ENCODE assay signal across 8 mouse cellular contexts in genomic region chr9:32787615-32788014, GRCm38 (mm10).
DNase-seq lines count a peak whose midpoint lies in the region; ATAC-seq and TF ChIP-seq lines count a peak whose summit lies in the region.
"Had no signal": no experiment of that assay in that cellular context is flagged by ENCODE, and none has a peak within 500 bp of the region (broad histone marks: within the 10 kb centered on the region; RNA-seq: fewer than 3 reads in every experiment).

No protein-coding gene starts in this region.

- H3K9me3 ChIP-seq in heart, embryonic 10.5 days: no peaks in the 10 kb centered on the region
- no peaks in the 10 kb centered on the region for H3K9me3 ChIP-seq in limb, embryonic 11.5 days (ENCODE audit: control insufficient read depth, low read length)

- H3K9ac ChIP-seq in limb, embryonic 11.5 days (ENCODE audit: low read length): no peak overlapping the region

- no peak for ATAC-seq in limb, embryonic 11.5 days (ENCODE audit: insufficient number of reproducible peaks, low FRiP score, low TSS enrichment, low read depth)

- no peak overlapping the region for H3K4me2 ChIP-seq in limb, embryonic 11.5 days (ENCODE audit: low read depth, severe bottlenecking)

- WGBS in heart, embryonic 10.5 days: 0% methylated on average over 1 of the region's 1 CpGs
- WGBS in limb, embryonic 11.5 days: 5% methylated on average over 1 of the region's 1 CpGs

- H3K4me3 ChIP-seq in heart, embryonic 10.5 days: no peak overlapping the region
- H3K4me3 ChIP-seq in limb, embryonic 11.5 days (ENCODE audit: low read depth, low read length): no peak overlapping the region
- no peak overlapping the region for H3K4me3 ChIP-seq in layer of hippocampus, adult 2 months

- H3K36me3 ChIP-seq in heart, embryonic 10.5 days: no peaks in the 10 kb centered on the region
- H3K36me3 ChIP-seq in limb, embryonic 11.5 days (ENCODE audit: control insufficient read depth, insufficient read depth, low read length): no peaks in the 10 kb centered on the region

- no peak overlapping the region for H3K27ac ChIP-seq in heart, embryonic 10.5 days
- H3K27ac ChIP-seq in limb, embryonic 11.5 days (replicated peaks; ENCODE audit: low read depth, low read length): no peak overlapping the region
- H3K27ac ChIP-seq in layer of hippocampus, adult 2 months: no peak overlapping the region

- no peak for TF ChIP-seq CTCF in layer of hippocampus, adult 2 months (conservative IDR thresholded peaks at IDR 0.05)

- peak; percentile 51 for DNase-seq in testis, postnatal 10 days (ENCODE audit: low spot score)
- no peak for DNase-seq in testis, postnatal 14 days (ENCODE audit: low spot score)
- DNase-seq in heart, embryonic 10.5 days (ENCODE audit: low spot score): peak; percentile 76
- peak; percentile 46 for DNase-seq in limb, embryonic 11.5 days (ENCODE audit: low spot score)
- no peak for DNase-seq in layer of hippocampus, adult 2 months (ENCODE audit: low spot score in 2 of 2)
- DNase-seq in left cerebral cortex, adult 9 months (ENCODE audit: low spot score in 2 of 2): no peak
- no peak for DNase-seq in spleen, postnatal 10 days (ENCODE audit: low spot score in 2 of 2)
- DNase-seq: spleen, adult 18-20 months had no signal

- peaks cover 41% of the 10 kb centered on the region for H3K4me1 ChIP-seq in heart, embryonic 10.5 days
- H3K4me1 ChIP-seq in limb, embryonic 11.5 days (ENCODE audit: control insufficient read depth, insufficient read depth, low read length): peaks cover 14% of the 10 kb centered on the region

- H3K27me3 ChIP-seq in heart, embryonic 10.5 days (ENCODE audit: insufficient read depth, poor library complexity, severe bottlenecking): no peaks in the 10 kb centered on the region
- H3K27me3 ChIP-seq in limb, embryonic 11.5 days (ENCODE audit: control insufficient read depth, insufficient read depth, low read length): no peaks in the 10 kb centered on the region

Comparison
In these comparisons a context has a peak if more than half of its experiments do, and no peak if none do; other contexts are left out.
1. DNase-seq: peak in testis, postnatal 10 days (single experiment), heart, embryonic 10.5 days (single experiment) and limb, embryonic 11.5 days (single experiment); none in testis, postnatal 14 days (single experiment), layer of hippocampus, adult 2 months (0 of 2), left cerebral cortex, adult 9 months (0 of 2) and spleen, postnatal 10 days (0 of 2).